Mouse (Mus musculus) cortical plate, adult 2 months (tissue): Measurements from ENCODE around the gene Cep135.

Experiments used
- CTCF ChIP-seq: fragments of 200-500 bp; IDR thresholded peaks from 2 replicates; pipeline ENCODE4 v1.5.1; 2011; ENCODE audit warnings: mild to moderate bottlenecking, control low read depth, low read length; ENCODE audit not compliant: insufficient read depth; ENCODE audit errors: extremely low read depth
- POLR2A ChIP-seq: fragments of 200-500 bp; IDR thresholded peaks from 2 replicates; pipeline ENCODE4 v1.6.1; 2011; ENCODE audit warnings: mild to moderate bottlenecking, low read length, control low read depth; ENCODE audit not compliant: insufficient read depth; ENCODE audit errors: extremely low read depth

GRCm38 (mm10) chr5:76616196-76616747 is 27.8 kb downstream of the Cep135 start:
- no peak for TF ChIP-seq CTCF
- no peak for TF ChIP-seq POLR2A
